Mouse (Mus musculus) ES-CJ7 (cell line): ENCODE measurements around the gene Grm4.

Experiments used
- DNase-seq: peaks from one replicate; pipeline ENCODE4 v3.0.0; 2011; ENCODE audit warnings: low read depth, low spot score

Grm4 gene

DNA sequence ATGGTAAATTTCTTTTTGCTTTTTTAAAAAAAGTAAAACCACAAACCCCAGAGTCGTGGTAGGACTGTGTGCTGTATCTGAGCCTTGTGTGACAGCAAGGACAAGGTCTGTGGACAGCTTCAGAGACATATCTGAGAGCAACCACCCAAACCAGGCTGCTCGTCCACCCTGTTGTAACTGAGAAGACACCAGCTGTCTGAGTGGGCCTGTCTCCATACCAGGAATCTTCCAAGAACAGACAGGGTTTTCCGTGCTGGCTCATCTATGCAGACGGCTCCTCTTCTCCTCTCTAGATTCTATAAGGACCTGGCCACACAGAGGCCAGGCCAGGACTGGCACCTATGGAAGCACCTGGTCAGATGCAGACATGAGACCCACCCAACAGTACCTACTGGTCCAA is 27.8 kb downstream of the Grm4 start:
- DNase-seq = no peak

DNA sequence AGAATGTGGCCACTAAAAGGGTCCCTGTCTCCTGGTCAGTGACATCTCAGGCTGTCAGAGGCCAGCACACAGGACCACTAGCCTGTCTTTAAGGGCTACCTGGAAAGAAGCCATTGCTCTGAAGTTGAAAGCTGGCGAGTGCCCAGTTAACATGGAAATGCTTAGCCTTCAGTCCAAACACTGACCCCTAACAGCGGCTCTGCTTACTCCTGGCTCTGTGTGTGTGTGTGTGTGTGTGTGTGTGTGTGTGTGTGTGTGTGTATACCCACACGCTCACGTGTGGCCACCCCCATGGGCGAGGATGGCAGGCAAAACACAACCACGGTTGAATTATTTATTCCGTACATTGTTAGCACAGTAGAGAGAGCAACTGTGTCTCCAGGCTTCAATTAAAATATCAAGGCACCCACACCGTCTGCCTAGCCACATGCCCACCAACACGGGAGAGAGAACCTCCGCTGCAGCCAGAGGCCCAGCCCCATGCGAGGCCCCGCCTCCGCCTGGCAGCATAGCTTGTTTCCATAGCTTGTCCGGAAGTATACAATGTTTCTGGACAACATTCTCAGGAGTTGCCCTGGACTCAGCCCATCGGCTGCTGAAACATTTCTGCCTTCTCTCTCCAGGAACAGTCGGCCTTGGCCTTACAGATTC is 32.9 kb downstream of the Grm4 start:
- no peak for DNase-seq

DNA sequence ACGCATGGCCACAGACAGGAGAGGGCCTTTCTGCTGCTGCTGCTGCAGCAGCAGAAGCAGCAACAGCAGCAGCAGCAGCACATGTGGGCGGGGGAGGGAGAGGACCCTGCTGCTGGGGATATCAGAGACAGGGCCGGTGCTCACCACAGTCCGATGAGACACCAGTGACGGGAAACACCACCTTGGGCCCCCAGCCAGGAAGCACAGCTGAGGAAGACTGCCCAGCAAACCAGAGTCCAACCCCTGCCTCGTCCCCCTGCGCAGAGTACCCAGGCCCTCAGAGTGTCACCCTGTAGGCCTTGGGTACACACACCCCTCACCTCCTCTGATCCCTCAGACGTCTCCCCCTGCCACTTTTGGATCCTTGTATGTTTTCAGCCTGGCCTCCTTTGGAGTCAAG is 35.3 kb downstream of the Grm4 start:
- DNase-seq = no peak

DNA sequence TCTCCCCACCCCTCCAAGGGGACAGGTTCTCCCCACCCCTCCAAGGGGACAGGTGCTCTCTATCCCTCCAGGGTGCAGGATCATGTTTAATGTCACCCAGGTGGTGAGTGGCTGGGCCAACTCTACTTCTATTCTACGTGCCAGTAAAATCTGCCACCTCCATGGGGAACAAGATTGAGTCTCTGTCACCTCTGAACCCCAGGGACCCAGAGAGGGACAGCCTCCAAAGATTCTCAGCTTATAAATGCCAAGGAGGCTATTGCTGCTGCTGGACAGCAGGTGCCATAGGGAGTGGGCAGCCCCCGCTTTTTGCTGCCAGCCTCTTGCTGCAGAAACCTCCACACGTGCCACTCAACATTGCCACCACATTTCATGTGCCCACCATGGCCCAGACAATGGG is 37.6 kb downstream of the Grm4 start:
- no peak for DNase-seq

DNA sequence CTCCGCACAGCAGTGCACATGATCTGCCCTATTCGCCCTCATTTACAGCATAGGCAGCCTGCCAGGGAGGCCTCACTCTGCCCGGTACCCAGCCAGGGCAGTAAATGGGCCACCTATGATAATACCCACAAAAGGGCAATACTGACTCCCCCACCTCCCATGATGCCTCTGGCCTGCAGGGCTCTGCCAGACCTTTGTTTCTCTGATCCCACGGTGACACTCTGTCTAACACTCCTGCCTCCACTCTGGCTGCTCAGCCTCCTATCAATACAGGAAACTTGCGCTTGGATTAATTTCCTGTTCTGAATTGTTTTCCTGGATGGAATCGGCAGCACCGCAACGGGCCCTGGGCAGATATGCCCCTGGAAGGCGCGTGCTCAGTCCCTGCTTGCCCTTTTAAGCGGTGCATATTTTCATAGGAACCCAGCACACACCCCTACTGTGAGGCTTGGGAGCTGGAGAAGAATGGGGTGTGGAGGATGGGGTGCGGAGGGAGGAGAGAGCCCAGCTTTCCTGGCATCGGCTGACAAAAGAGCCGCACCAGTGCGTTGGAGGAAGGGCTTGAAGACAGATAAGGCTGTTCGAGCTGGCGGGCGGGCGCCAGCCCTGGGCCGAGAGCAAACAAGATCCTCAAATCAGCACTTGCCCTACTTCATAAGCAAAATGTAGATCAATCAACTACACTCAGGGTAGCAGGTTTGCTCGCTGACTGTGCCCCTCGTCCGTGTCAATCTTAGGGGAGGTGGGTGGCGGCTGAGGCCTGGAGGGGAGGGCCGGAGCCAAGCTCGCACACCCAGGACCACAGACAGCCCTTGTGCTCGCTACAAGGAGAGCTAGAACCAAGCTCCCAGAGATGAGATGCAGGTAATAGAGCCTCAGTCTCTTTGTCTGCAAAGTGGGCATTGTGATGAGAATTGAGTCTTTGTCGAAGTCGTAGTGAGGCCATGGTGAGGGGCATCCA is 40.8 kb downstream of the Grm4 start:
- no peak for DNase-seq

DNA sequence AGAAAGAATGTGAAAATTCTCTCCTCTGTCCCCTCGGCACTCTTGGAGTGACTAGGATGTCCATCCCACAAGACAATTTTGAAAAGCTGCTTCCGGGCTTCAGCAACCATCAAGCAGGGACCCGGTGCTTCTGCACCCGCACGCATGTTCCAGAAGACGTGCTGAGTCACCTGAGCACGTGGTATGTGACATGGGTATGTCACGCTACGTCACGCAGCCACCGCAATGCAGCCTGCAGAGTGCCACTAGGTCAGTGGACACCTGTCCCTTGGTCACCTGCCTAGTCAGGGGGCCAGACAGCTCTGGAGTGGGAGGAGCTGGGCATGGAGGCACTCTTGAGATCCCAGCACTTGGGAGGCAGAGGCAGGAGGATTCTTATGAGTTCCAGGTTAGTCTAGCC is 45.6 kb downstream of the Grm4 start:
- DNase-seq = no peak

DNA sequence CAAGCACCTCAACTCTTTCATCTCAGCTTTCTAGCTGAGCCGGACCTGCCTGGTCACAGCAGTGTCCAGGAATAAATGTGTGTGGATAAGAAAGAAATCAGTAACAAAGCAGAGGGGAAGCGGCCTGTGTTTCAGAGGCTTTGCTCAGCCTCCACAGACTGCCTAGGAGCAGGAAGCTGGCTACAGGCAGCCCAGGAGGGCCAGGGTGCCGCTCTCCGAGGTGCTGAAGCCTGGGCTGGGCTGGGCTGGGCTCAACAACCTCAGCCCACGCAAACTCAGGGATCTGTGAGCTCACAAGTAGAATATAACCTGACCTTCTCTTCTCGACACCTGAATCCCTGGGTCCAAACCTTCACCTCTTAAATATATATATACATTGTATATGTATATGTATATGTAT is 54.6 kb downstream of the Grm4 start:
- peak; percentile 52 for DNase-seq

DNA sequence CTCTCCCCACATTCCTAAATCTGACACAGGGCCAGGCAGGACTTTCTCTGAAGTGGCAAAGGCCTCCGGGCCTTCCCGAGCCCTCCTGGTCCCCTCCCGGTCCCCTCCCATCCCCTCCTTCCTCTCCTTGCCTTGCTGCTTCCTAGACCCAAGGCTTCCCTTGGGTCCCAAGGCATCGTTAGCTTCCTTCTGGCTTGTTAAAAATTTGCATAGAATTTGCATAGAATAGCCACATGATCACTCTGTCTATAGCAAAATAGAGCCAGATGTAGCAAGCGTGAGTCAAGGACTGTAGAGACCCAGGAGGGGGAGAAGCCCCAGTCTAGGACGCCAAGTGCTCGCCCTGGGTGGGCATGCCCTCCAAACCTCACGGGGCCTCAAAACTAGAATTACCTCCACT is 55.3 kb downstream of the Grm4 start:
- no peak for DNase-seq

DNA sequence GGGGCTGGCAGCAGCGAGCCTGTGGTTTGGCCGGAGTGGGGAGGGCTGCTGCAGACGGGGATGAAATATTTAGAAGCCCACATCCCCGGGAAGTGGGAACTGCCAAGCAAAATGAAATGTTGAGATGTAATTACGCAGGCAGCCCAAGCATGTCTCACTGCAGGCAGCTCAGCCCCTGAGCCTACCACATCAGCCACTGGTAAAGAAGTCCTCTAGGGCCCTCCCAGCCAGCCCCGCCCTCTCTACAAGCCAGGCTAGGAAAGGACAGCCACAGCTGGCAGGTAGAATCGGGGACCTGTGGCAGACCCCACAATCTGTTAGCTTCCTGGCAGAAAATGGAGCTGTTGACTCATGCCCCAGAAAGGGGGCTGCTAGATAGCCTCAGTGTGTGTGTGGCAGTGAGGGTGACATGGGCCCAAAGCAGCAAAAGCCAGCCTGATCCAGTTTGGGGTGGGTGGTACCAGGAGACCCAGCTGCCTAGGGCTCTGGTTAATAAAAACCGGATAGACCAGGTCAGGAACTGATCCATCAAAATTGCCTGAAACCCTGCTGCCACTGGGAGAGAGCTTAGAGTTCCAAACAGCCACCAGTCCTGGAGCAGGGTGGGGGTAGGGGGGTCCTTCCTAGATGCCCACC is 56.8 kb downstream of the Grm4 start:
- DNase-seq = peak; percentile 45

DNA sequence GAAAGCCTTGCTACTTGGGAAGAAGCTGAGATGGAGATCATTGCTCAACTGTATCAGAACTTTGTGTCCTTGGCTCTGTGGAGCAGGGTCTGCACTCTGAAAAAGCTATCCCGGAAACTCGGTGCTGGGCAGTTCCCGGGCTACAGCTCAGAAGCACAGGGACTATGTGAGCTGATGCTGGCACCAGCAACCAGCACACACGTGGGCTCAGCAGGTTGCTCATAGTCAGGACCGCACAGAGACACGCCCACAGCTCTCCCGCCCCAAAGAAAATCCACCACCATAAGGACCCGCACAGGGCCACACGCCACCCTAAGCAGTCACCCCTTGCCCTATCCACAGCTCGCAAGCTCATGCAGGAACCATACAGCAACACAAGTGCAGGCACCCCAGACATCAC is 61.2 kb downstream of the Grm4 start:
- DNase-seq = no peak

DNA sequence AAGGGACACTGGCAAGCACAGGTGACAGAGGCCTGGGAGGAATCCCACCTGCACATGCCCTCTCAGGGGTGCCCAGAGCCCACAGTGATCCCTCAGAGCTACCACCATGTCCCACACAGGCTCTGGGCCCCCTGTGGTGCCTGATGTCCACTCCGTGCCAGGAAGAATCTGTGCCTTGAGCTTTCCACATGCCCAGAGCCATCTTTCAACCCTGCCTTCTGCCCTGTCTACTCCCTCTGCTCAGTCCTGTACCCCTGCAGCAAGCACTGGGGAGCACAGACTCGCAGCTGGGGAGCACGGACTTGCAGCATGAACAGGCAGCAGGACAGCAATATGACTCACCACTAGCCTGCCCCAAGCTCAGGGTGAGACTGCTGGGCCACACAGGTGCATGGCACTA is 62.0 kb downstream of the Grm4 start:
- no peak for DNase-seq

DNA sequence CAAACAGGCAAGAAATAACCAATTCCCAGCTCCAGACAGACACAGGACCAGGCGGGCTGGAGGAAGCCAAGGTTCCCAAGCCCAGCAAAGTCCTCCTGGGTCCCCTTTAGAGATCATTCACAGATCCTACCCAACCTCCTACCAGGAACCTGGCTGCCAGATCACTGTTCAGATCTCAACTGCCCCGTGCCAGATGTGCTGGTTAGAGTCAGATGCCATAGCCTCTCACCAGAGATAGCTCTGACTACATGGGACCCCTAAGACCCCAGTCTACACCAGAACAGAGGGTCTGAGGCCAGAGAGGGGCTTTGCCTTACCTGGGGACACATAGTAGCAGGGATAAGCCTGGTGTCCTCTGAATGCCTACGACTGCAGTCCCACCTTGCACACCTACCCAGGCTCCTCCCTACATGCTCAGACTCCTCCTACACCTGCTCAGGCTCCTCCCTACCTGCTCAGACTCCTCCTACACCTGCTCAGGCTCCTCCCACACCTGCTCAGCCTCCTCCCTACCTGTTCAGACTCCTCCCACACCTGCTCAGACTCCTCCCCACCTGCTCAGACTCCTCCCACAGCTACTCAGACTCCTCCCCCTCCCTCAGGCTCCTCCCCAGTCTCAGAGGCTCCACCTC is 63.2 kb downstream of the Grm4 start:
- peak; percentile 19 for DNase-seq

DNA sequence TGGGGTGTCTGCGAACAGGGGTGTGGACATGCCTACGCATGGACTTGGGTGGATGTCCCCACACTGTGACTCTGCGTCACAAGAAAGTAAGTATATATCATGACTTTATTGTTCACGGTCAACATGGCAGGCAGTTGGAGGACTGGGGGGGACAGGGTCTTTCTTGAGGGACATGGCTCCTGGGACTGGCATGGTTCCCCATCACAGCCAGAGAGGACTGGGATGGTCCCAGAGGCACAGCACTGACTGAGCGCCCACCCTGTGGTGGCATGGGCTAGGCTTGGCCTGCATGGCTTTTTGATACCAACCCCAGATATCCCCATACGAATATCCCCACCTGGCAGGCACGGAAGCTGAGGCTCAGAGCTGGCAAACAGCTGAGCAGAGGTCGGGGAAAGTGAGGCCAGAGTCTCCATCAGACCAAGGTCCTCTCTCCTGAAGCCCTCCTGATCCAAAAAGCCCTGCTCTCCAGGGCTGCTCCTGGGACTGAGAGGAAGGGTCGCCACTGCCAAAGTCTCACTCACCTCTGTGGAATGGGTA is 64.1 kb downstream of the Grm4 start:
- DNase-seq = no peak

DNA sequence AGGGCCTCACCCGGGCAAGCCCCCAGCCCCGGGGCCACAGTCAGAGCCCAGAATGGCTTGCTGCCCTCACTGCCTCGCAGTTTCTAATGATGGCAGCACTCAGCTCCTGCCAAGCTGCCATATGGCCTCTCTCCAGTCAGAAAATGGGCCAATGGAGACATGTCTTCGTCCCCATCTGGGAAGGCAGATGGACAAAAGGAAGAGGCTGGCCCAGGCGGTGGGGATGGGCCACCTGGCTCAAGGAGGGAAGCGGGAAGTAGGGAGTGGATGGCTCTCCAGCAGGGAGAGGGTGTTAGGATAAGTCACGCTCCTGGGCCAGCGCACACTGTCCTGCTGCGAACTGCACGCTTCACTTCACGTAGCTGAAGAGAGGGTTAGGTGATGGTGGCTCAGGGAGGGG is 64.8 kb downstream of the Grm4 start:
- DNase-seq = no peak

DNA sequence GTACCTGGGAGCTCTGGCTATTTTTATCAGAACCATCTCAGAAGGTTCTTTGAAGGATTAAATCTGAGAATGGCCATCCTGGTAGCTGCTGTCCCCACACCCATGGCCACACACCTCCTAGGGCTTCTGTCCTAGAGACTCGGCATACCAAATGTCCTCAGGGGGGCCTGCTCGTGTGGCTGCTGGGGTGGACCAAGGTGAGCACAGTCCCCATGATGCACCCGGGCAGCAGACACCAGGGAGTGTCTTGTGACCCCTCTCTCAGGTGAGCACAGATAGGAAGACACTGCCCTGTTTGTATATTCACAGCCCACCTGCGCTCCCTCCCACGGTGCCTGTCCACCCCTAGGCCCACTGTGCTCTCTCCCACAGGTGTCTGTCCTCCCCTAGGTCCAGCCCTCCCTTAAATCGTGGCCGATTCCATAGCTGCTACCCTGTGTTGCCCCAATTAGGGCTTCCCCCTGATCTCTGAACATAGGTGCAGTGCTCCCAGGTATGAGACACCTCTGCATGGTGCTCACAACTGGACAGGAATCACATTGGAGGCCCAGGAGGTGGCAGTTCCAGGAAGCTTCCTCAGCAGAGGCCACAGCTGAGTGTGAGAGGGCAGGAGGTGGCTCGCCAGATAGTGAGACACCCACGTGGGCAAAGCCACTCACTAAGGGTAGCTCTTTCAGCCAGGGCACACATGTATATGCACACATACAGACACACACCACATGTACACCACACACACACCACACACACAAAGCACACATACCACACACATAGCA is 66.0 kb downstream of the Grm4 start:
- no peak for DNase-seq

DNA sequence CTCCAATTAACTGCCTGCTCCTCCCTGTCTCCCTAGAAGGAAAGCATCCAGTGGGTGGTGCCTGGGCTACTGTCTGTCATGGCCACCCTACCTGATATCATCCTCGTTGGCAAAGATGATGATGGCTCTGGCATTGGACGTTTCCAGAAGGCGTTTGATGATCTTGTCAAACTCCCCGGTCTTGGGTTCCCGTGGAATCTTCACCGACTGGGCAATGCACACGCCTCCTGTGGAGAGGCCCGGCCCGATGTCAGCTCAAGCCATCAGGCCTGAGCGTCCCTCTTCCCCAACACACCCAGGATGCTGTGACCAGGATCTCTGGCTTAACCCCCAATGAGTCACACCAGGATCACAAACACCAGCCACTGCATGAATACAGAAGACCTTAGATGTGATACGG is 66.8 kb downstream of the Grm4 start:
- no peak for DNase-seq

DNA sequence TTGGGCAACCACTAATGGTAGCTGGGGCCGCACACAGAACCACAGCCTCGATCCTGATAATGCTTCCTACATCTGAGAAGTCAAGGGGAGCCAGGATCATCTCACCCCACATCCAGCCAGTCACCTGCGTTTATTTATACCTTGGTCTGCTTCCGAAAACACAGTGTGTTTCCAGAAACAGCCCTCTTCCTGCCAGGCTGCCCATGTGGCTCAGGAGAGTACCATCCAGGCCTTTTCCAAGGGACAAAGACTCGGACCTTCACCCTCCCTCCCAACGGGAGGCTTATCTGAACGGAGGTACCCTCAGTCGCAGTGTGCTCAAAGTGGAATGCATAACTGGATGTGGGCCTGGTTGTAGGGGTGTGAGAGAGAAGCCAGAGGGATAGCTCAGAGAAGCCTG is 68.2 kb downstream of the Grm4 start:
- no peak for DNase-seq

DNA sequence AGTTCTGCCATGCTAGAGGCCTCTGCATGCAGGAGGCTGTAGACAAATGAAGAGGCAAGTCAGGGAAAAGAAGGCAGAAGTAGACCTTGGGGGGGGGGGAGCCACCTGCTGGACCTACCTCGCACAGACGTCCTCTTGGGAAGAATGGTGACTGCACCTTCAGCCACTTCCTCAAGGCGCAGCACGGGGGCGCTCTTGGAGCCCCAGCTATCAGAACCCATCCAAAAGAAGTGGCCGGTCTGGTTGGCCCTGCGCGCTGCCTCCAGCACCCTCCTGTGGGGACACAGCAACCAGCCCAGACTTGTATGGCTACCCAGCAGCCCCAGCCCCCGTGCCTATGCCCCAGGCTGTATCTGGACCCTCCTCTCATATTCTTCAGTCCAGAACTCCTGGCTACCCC is 69.4 kb downstream of the Grm4 start:
- peak; percentile 77 for DNase-seq

DNA sequence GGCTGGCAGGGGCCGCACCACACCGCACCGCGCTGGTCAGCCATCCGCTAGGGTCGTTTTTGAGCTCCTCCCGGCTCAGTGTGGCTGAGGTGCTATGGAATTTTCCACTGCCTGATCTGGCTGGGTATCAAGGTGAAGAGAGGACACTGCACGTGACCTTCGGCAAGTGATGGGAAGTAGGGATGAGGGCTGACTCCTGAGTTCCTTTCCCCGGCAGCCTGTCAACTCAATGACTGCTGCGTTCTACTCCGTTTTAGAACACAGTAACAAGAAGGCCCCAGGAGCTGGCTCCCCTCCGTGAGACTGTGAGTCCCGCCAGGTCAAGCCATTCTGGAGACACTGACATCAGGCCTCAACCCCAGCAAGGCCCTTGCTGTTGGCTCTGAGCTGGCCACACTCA is 70.0 kb downstream of the Grm4 start:
- DNase-seq = no peak

DNA sequence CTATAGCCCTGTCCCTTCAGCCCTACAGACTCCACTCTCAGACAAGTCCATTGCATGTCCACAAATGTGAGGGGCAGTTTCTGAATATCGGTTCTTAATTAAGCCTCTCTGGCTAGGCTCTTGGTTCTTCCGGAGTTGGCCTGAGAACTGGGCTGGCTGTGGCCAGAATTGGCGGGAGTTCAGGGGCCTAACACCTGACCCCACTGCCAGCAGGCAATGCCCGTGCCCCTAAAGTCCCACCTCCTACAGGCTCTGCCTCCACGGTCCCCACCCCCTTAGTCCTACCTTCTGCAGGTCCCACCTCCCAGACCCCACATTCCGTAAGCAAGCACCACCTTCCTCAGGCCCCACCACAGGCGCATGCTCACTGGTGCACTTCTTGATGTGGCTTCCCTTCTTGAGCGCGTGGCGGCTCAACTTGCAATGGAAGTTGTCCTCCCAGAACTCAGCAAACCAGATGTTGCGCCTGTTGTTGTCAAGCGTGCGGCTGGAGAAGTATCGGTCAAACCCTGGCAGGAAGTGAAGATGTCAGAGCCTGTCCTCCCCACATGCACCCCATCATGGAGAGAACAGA is 71.4 kb downstream of the Grm4 start:
- no peak for DNase-seq

DNA sequence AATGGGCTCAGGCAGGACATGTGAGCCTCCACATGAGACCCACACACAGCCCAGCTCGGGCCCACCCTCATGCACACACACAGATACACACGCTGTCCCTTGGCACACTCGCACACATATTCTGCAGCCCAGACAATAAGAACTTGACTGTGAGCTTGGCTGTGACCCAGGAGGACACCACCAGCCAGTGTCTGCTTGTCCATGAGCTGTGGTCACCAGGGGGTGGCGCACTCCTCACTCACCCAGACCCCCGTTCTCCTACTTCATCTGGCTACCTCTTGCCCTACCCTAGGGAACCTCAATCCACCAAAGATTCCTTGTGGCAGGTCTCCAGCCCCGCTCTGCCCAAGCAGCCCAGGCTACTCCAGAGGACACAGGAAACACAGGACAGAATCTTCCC is 72.5 kb downstream of the Grm4 start:
- no peak for DNase-seq
